Mouse (Mus musculus) MEL (cell line): ENCODE measurements around the gene Phf20. TPM values are rescaled to one million over a fixed set of nuclear protein-coding genes. Genes with fewer than 3 reads are reported as not detected.

Experiments used
- DNase-seq: peaks from one replicate; pipeline ENCODE4 v3.0.0; 2011; ENCODE audit warnings: low read depth, low spot score
- H3K27ac ChIP-seq: 2 replicates; pipeline ENCODE4 v1.5.1; 2012; ENCODE audit warnings: low read depth, mild to moderate bottlenecking, control low read depth, low read length, moderate library complexity; ENCODE audit not compliant: control insufficient read depth
- H3K27me3 ChIP-seq, 2 experiments: fragments of 150-350 bp in 1 of 2; sonication (generic) in 1 of 2; 2 replicates each; pipeline ENCODE4 v1.6.1; 2012; ENCODE audit warnings: low read length in 2 of 2, mild to moderate bottlenecking in 2 of 2, improper control_type of control experiment in 1 of 2, moderate library complexity in 1 of 2; ENCODE audit not compliant: insufficient read depth in 2 of 2, control insufficient read depth in 1 of 2
- H3K36me3 ChIP-seq, 2 experiments: 2 replicates each; pipeline ENCODE4 v1.6.1; 2012 to 2014; ENCODE audit warnings: low read length in 2 of 2, improper control_type of control experiment in 1 of 2, inconsistent platforms in 1 of 2, mild to moderate bottlenecking in 1 of 2; ENCODE audit not compliant: insufficient read depth in 2 of 2, control insufficient read depth in 1 of 2
- H3K4me1 ChIP-seq, 2 experiments: fragments of 150-350 bp in 1 of 2; sonication (generic) in 1 of 2; 2 replicates each; pipeline ENCODE4 v1.6.1; 2012; ENCODE audit warnings: low read length in 2 of 2, improper control_type of control experiment in 1 of 2, mild to moderate bottlenecking in 1 of 2; ENCODE audit not compliant: insufficient read depth in 2 of 2, control insufficient read depth in 1 of 2
- H3K4me3 ChIP-seq, 2 experiments: fragments of 150-350 bp in 1 of 2; sonication (generic) in 1 of 2; 2 replicates each; pipeline ENCODE4 v1.5.1; 2012; ENCODE audit warnings: low read depth in 2 of 2, low read length in 2 of 2, mild to moderate bottlenecking in 2 of 2, moderate library complexity in 2 of 2, control low read depth in 1 of 2, improper control_type of control experiment in 1 of 2; ENCODE audit not compliant: control insufficient read depth in 1 of 2, insufficient read depth in 1 of 2
- H3K79me2 ChIP-seq: 2 replicates; pipeline ENCODE4 v1.6.1; 2012; ENCODE audit warnings: mild to moderate bottlenecking, low read length, moderate library complexity; ENCODE audit not compliant: control insufficient read depth, poor library complexity, insufficient read depth
- H3K9ac ChIP-seq: 2 replicates; pipeline ENCODE4 v1.6.1; 2012; ENCODE audit warnings: low read depth, mild to moderate bottlenecking, control low read depth, low read length, moderate library complexity; ENCODE audit not compliant: control insufficient read depth, poor library complexity, severe bottlenecking
- H3K9me3 ChIP-seq: fragments of 150-350 bp; sonication (generic); replicated peaks from 2 replicates; pipeline ENCODE4 v1.6.1; 2012; ENCODE audit warnings: mild to moderate bottlenecking, low read length, improper control_type of control experiment, moderate library complexity; ENCODE audit not compliant: insufficient read depth
- BHLHE40 ChIP-seq: IDR thresholded peaks from 2 replicates; pipeline ENCODE4 v1.6.1; 2012; ENCODE audit warnings: low read depth, mild to moderate bottlenecking, inconsistent platforms, low read length, improper control_type of control experiment, borderline replicate concordance
- CHD1 ChIP-seq: IDR thresholded peaks from 2 replicates; pipeline ENCODE4 v1.6.1; 2012; ENCODE audit warnings: low read depth, mild to moderate bottlenecking, inconsistent platforms, low read length, improper control_type of control experiment
- CTCF ChIP-seq, 3 experiments: IDR thresholded peaks in 2 of 3; conservative IDR thresholded peaks in 1 of 3; 2 replicates each; pipeline ENCODE4 v1.5.1; 2011 to 2012; ENCODE audit warnings: low read length in 3 of 3, low read depth in 2 of 3, mild to moderate bottlenecking in 2 of 3, improper control_type of control experiment in 1 of 3, inconsistent platforms in 1 of 3, mixed read lengths in 1 of 3, moderate library complexity in 1 of 3; ENCODE audit not compliant: control insufficient read depth in 1 of 3, insufficient read depth in 1 of 3, poor library complexity in 1 of 3, severe bottlenecking in 1 of 3
- E2F4 ChIP-seq: IDR thresholded peaks from 2 replicates; pipeline ENCODE4 v1.6.1; 2011; ENCODE audit warnings: low read depth, low read length, improper control_type of control experiment, borderline replicate concordance
- ELF1 ChIP-seq: IDR thresholded peaks from 2 replicates; pipeline ENCODE4 v1.6.1; 2014; ENCODE audit warnings: low read depth, mild to moderate bottlenecking, inconsistent platforms, low read length, improper control_type of control experiment, moderate library complexity
- EP300 ChIP-seq, 2 experiments: IDR thresholded peaks; 2 replicates each; pipeline ENCODE4 v1.6.1; 2011; ENCODE audit warnings: improper control_type of control experiment in 2 of 2, low read length in 2 of 2, low read depth in 1 of 2, mild to moderate bottlenecking in 1 of 2
- ETS1 ChIP-seq: IDR thresholded peaks from 2 replicates; pipeline ENCODE4 v1.6.1; 2012; ENCODE audit warnings: low read depth, mild to moderate bottlenecking, inconsistent platforms, low read length, improper control_type of control experiment, moderate library complexity
- GABPA ChIP-seq: IDR thresholded peaks from 2 replicates; pipeline ENCODE4 v1.6.1; 2012; ENCODE audit warnings: low read depth, mild to moderate bottlenecking, inconsistent platforms, low read length, improper control_type of control experiment, moderate library complexity
- GATA1 ChIP-seq: IDR thresholded peaks from 2 replicates; pipeline ENCODE4 v1.6.1; 2011; ENCODE audit warnings: low read depth, low read length, improper control_type of control experiment
- HCFC1 ChIP-seq: IDR thresholded peaks from 2 replicates; pipeline ENCODE4 v1.6.1; 2012; ENCODE audit warnings: low read depth, mild to moderate bottlenecking, inconsistent platforms, low read length, improper control_type of control experiment, moderate library complexity
- JUND ChIP-seq: IDR thresholded peaks from 2 replicates; pipeline ENCODE4 v1.6.1; 2011; ENCODE audit warnings: low read depth, mild to moderate bottlenecking, improper control_type of control experiment, low read length
- KAT2A ChIP-seq: conservative IDR thresholded peaks from 2 replicates; pipeline ENCODE4 v1.6.1; 2012; ENCODE audit warnings: low read depth, low read length, improper control_type of control experiment, inconsistent platforms
- MAFK ChIP-seq: IDR thresholded peaks from 2 replicates; pipeline ENCODE4 v1.6.1; 2011; ENCODE audit warnings: low read depth, mild to moderate bottlenecking, low read length, improper control_type of control experiment, borderline replicate concordance
- MAZ ChIP-seq: IDR thresholded peaks from 2 replicates; pipeline ENCODE4 v1.6.1; 2012; ENCODE audit warnings: low read depth, mild to moderate bottlenecking, inconsistent platforms, low read length, improper control_type of control experiment
- MEF2A ChIP-seq: IDR thresholded peaks from 2 replicates; pipeline ENCODE4 v1.6.1; 2014; ENCODE audit warnings: low read depth, mild to moderate bottlenecking, inconsistent platforms, low read length, improper control_type of control experiment; ENCODE audit not compliant: poor library complexity, insufficient replicate concordance, severe bottlenecking; ENCODE audit errors: extremely low read depth
- MXI1 ChIP-seq: IDR thresholded peaks from 2 replicates; pipeline ENCODE4 v1.6.1; 2011; ENCODE audit warnings: mild to moderate bottlenecking, low read depth, low read length, improper control_type of control experiment
- NRF1 ChIP-seq: IDR thresholded peaks from 2 replicates; pipeline ENCODE4 v1.6.1; 2014; ENCODE audit warnings: low read depth, mild to moderate bottlenecking, inconsistent platforms, low read length, improper control_type of control experiment, moderate library complexity; ENCODE audit not compliant: poor library complexity, insufficient read depth, severe bottlenecking
- POLR2AphosphoS2 ChIP-seq: IDR thresholded peaks from 2 replicates; pipeline ENCODE4 v1.6.1; 2011; ENCODE audit warnings: low read length, improper control_type of control experiment
- RAD21 ChIP-seq: IDR thresholded peaks from 2 replicates; pipeline ENCODE4 v1.6.1; 2011; ENCODE audit warnings: mild to moderate bottlenecking, low read depth, low read length, improper control_type of control experiment
- SIN3A ChIP-seq: IDR thresholded peaks from 2 replicates; pipeline ENCODE4 v1.6.1; 2012; ENCODE audit warnings: low read length, improper control_type of control experiment, inconsistent platforms
- TAL1 ChIP-seq: IDR thresholded peaks from 2 replicates; pipeline ENCODE4 v1.6.1; 2012; ENCODE audit warnings: mild to moderate bottlenecking, inconsistent platforms, low read length, moderate library complexity, mixed read lengths
- TBP ChIP-seq: IDR thresholded peaks from 2 replicates; pipeline ENCODE4 v1.8.0; 2011; ENCODE audit warnings: low read depth, low read length, improper control_type of control experiment
- TCF12 ChIP-seq: IDR thresholded peaks from 2 replicates; pipeline ENCODE4 v1.6.1; 2014; ENCODE audit warnings: low read depth, mild to moderate bottlenecking, inconsistent platforms, low read length, improper control_type of control experiment, moderate library complexity
- USF1 ChIP-seq: IDR thresholded peaks from 2 replicates; pipeline ENCODE4 v1.6.1; 2014; ENCODE audit warnings: low read depth, mild to moderate bottlenecking, inconsistent platforms, low read length, improper control_type of control experiment, moderate library complexity
- USF2 ChIP-seq, 2 experiments: IDR thresholded peaks; 2 replicates each; pipeline ENCODE4 v1.6.1; 2011 to 2012; ENCODE audit warnings: improper control_type of control experiment in 2 of 2, low read length in 2 of 2, borderline replicate concordance in 1 of 2, inconsistent platforms in 1 of 2, low read depth in 1 of 2, mild to moderate bottlenecking in 1 of 2; ENCODE audit not compliant: insufficient read depth in 1 of 2
- ZC3H11A ChIP-seq: IDR thresholded peaks from 2 replicates; pipeline ENCODE4 v1.6.1; 2012; ENCODE audit warnings: low read depth, mild to moderate bottlenecking, inconsistent platforms, low read length, improper control_type of control experiment
- ZKSCAN1 ChIP-seq: IDR thresholded peaks from 2 replicates; pipeline ENCODE4 v1.6.1; 2012; ENCODE audit warnings: low read depth, mild to moderate bottlenecking, inconsistent platforms, low read length, improper control_type of control experiment, moderate library complexity
- ZMIZ1 ChIP-seq: IDR thresholded peaks from 2 replicates; pipeline ENCODE4 v1.6.1; 2012; ENCODE audit warnings: low read depth, mild to moderate bottlenecking, inconsistent platforms, low read length, improper control_type of control experiment, moderate library complexity
- ZNF384 ChIP-seq: IDR thresholded peaks from 2 replicates; pipeline ENCODE4 v1.6.1; 2012; ENCODE audit warnings: low read depth, mild to moderate bottlenecking, inconsistent platforms, low read length, improper control_type of control experiment
- polyA plus RNA-seq, 2 experiments: library from polyadenylated mRNA; stranded (reverse) in 1 of 2; unstranded in 1 of 2; fragments of >175 nt in 1 of 2; fragments of >200 nt in 1 of 2; gene quantifications; 2 replicates each; pipeline versions ENCODE4 v1.2.1 to v1.2.4; 2012; ENCODE audit warnings: low replicate concordance in 2 of 2, low read depth in 1 of 2; ENCODE audit not compliant: insufficient read length in 2 of 2, insufficient read depth in 1 of 2, missing spikeins in 1 of 2
- total RNA-seq: library from RNA; depleted of rRNA; stranded (reverse); fragments of 300-350 nt; gene quantifications from 2 replicates; pipeline ENCODE4 v1.2.3, GENCODE M21; 2012

Gene Phf20
- total and polyA plus RNA-seq, 3 experiments: 11.7 to 16.9 TPM; not detected in 1

DNA sequence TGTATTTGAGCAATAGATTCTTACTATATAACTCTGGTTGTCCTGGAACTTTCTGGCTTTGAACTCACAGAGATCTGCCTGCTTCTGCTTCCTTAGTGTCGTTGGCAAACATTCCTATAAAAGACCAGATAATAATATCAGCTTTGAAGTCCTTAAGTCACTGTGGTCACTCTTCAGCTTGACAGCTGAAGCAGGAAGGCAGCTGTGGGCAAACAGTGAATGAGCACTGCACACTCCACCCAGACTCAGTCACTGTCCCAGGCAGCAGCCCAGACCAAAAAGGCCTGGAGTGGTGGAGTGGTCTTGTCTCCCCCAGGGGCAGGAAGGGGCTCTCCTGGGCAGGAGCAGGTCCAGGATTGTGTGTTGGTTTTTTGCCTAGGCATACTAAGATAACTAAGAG is 95.7 kb downstream of the Phf20 start:
- H3K4me1 ChIP-seq: peaks cover 8 to 12% of the 10 kb centered on the region in 2 experiments
- H3K27me3 ChIP-seq: no peaks in the 10 kb centered on the region
- no peak for TF ChIP-seq USF1
- TF ChIP-seq TAL1: no peak
- no peak for TF ChIP-seq GABPA
- no peak for TF ChIP-seq TBP
- TF ChIP-seq MAZ: no peak
- TF ChIP-seq JUND: no peak
- no peak for TF ChIP-seq E2F4
- TF ChIP-seq MAFK: no peak
- no peak for TF ChIP-seq EP300 (IDR thresholded peaks at IDR 0.05; ENCODE audit: low read depth in 1 of 2, low read length in 2 of 2)
- TF ChIP-seq NRF1: no peak
- TF ChIP-seq CTCF (IDR thresholded peaks at IDR 0.05 in 2 of 3, conservative IDR thresholded peaks at IDR 0.05 in 1 of 3; ENCODE audit: control insufficient read depth in 1 of 3, insufficient read depth in 1 of 3, low read depth in 2 of 3, low read length in 3 of 3, poor library complexity in 1 of 3, severe bottlenecking in 1 of 3): no peak
- no peak for TF ChIP-seq MXI1
- no peak for TF ChIP-seq KAT2A
- TF ChIP-seq HCFC1: no peak
- no peak for TF ChIP-seq ZC3H11A
- no peak for TF ChIP-seq USF2 (IDR thresholded peaks at IDR 0.05; ENCODE audit: borderline replicate concordance in 1 of 2, insufficient read depth in 1 of 2, low read depth in 1 of 2, low read length in 2 of 2)
- no peak for TF ChIP-seq POLR2AphosphoS2
- no peak for TF ChIP-seq GATA1
- no peak for TF ChIP-seq CHD1
- TF ChIP-seq, all 39 proteins: peak for 0
- no peak for DNase-seq
- Histone ChIP-seq H3K4me3 (no peak overlapping the region), H3K36me3 (peaks cover 5 to 9% of the 10 kb centered on the region in 2 experiments), H3K79me2 (no peaks in the 10 kb centered on the region), H3K9me3 (no peaks in the 10 kb centered on the region), H3K9ac (no peak overlapping the region), H3K27ac (no peak overlapping the region)

DNA sequence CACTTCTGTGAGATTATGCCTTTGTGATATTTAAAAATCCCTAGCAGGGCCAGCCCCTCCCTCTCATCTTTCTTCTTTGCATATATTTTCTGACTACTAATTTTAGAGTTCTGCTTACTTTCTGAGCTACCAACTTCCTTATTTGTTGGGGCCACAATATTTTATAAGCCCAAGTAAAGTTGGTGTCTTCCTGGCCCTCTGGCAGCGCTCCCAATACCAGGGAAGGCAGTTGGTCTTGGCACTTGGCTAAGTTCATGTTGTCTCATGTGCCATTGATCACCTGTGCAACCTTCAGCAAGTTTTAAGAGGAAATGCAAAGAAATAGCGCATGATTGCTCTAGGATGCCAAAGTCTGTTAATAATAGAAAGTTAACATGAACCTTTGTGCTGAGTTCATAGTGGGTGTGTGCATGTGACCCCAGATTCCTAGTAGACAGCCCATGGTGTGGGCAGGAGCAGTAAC is 99.4 kb downstream of the Phf20 start:
- peaks cover 8 to 12% of the 10 kb centered on the region in 2 experiments for H3K4me1 ChIP-seq
- no peak overlapping the region for H3K4me3 ChIP-seq
- no peaks in the 10 kb centered on the region for H3K79me2 ChIP-seq
- TF ChIP-seq E2F4 (no peak), TCF12 (no peak), ZMIZ1 (no peak), ZNF384 (no peak), USF1 (no peak; the same call in 1 of the 2 replicates), ELF1 (no peak; the same call in 1 of the 2 replicates), MXI1 (peak; percentile 5; the same call in 1 of the 2 replicates), SIN3A (peak; percentile 60), BHLHE40 (0 out of 2 replicates have a peak, but pooled peaks have one; percentile 11), KAT2A (no peak), HCFC1 (no peak), ETS1 (peak; percentile 67; the same call in 1 of the 2 replicates), EP300 (IDR thresholded peaks at IDR 0.05; ENCODE audit: low read depth in 1 of 2, low read length in 2 of 2) (no peak), GABPA (no peak), MEF2A (peak; percentile 48; the same call in 1 of the 2 replicates), ZKSCAN1 (no peak), RAD21 (no peak)
- H3K27ac ChIP-seq: peak overlapping the region; percentile 53; the same call in 1 of the 2 replicates
- H3K9me3 ChIP-seq: no peaks in the 10 kb centered on the region
- no peak overlapping the region for H3K9ac ChIP-seq
- H3K36me3 ChIP-seq: peaks cover 2 to 9% of the 10 kb centered on the region in 2 experiments; a peak in 3 of 4 replicates
- no peaks in the 10 kb centered on the region for H3K27me3 ChIP-seq
- DNase-seq: peak; percentile 46
